Mouse (Mus musculus) midbrain, embryonic 12.5 days (tissue): Measurements from ENCODE around the gene Efcab9. TPM values are rescaled to one million over a fixed set of nuclear protein-coding genes. Genes with fewer than 3 reads are reported as not detected.

Source experiments
- ATAC-seq: fragments of 200-750 bp; cut with Nextera tagmentation; 2 replicates; pipeline ENCODE4 v1.8.0; 2017; ENCODE audit warnings: low read depth, moderate TSS enrichment, moderate library complexity; ENCODE audit not compliant: low FRiP score
- H3K27ac ChIP-seq: fragments of 300-500 bp; sonication (generic); replicated peaks from 2 replicates; pipeline ENCODE4 v1.5.1; 2016; ENCODE audit warnings: mild to moderate bottlenecking
- H3K27me3 ChIP-seq: fragments of 300-500 bp; sonication (generic); 2 replicates; pipeline ENCODE4 v1.6.1; 2016; ENCODE audit warnings: mild to moderate bottlenecking
- H3K36me3 ChIP-seq: fragments of 300-500 bp; sonication (generic); 2 replicates; pipeline ENCODE4 v1.6.1; 2016
- H3K4me1 ChIP-seq: fragments of 300-500 bp; sonication (generic); 2 replicates; pipeline ENCODE4 v1.6.1; 2016
- H3K4me2 ChIP-seq: fragments of 300-500 bp; sonication (generic); replicated peaks from 2 replicates; pipeline ENCODE4 v1.6.1; 2016; ENCODE audit warnings: mild to moderate bottlenecking, moderate library complexity
- H3K4me3 ChIP-seq: fragments of 300-500 bp; sonication (generic); 2 replicates; pipeline ENCODE4 v1.5.1; 2016; ENCODE audit warnings: mild to moderate bottlenecking
- H3K9ac ChIP-seq: fragments of 300-500 bp; sonication (generic); replicated peaks from 2 replicates; pipeline ENCODE4 v1.6.1; 2016; ENCODE audit warnings: mild to moderate bottlenecking, moderate library complexity
- H3K9me3 ChIP-seq: fragments of 300-500 bp; sonication (generic); 2 replicates; pipeline ENCODE4 v1.6.1; 2016; ENCODE audit warnings: mild to moderate bottlenecking
- WGBS: fragments of 180-500 bp; shearing (Covaris S2); methylation state at CpG from one replicate; pipeline ENCODE4 v1.1.7; 2016; 5-methylcytosine and 5-hydroxymethylcytosine counted together
- polyA plus RNA-seq: library from polyadenylated mRNA; unstranded; fragments of >200 nt; fragmentation: Nextera tagmentation; extraction: Ambion mirVana; gene quantifications from 2 replicates; pipeline ENCODE4 v1.2.1, GENCODE M21; 2016

Efcab9 gene
- polyA plus RNA-seq, 1 experiment from 2014 or later, result 0.89 TPM

DNA sequence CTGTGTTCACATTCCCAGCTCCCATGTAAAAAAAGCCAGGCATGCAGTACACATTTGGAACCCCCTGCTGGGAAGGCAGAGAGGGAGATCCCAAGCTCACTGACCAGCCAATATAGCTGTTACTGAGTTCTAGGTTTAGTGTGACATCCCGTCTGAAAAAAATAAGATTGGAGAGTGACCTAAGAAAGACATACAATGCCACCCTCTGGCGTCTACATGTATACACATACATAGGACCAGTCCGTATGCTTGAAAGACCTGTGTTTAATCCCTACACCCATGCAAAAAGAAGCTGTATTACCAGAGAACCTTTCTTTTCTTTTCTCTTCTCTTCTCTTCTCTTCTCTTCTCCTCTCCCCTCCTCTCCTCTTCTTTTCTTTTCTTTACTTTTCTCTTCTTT, 46.6 kb downstream of the Efcab9 start:
- Histone ChIP-seq H3K9ac (no peak overlapping the region), H3K27me3 (no peaks in the 10 kb centered on the region), H3K36me3 (no peaks in the 10 kb centered on the region; the same call in 1 of the 2 replicates), H3K4me3 (no peak overlapping the region), H3K27ac (no peak overlapping the region), H3K9me3 (no peaks in the 10 kb centered on the region), H3K4me2 (no peak overlapping the region), H3K4me1 (0 out of 2 replicates have a peak, but pooled peaks cover 2% of the 10 kb centered on the region)
- ATAC-seq, result no peak
- 70% methylated on average over 3 of the region's 3 CpGs for WGBS

DNA sequence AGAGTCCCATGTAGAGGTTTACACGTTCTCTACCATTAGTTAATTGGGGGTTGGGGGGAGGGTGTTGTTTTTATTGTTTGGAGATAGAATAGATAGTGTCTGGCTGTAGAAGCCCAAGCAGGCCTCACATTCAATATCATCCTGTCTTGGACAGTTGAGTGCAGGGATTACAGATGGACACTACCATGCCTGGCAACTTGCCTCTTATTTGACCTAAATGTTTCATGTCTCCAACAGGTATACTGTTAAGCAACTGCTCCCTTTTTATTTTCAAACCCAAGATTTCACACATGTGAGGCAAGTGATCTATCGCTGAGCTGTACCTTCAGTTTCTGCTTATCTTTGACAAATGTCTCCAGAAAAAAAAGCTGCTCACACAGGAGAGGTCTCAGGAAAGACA, 50.4 kb downstream of the Efcab9 start:
- WGBS, result 88% methylated on average over 2 of the region's 2 CpGs
- Histone ChIP-seq H3K36me3 (no peaks in the 10 kb centered on the region; the same call in 1 of the 2 replicates), H3K27me3 (no peaks in the 10 kb centered on the region)

DNA sequence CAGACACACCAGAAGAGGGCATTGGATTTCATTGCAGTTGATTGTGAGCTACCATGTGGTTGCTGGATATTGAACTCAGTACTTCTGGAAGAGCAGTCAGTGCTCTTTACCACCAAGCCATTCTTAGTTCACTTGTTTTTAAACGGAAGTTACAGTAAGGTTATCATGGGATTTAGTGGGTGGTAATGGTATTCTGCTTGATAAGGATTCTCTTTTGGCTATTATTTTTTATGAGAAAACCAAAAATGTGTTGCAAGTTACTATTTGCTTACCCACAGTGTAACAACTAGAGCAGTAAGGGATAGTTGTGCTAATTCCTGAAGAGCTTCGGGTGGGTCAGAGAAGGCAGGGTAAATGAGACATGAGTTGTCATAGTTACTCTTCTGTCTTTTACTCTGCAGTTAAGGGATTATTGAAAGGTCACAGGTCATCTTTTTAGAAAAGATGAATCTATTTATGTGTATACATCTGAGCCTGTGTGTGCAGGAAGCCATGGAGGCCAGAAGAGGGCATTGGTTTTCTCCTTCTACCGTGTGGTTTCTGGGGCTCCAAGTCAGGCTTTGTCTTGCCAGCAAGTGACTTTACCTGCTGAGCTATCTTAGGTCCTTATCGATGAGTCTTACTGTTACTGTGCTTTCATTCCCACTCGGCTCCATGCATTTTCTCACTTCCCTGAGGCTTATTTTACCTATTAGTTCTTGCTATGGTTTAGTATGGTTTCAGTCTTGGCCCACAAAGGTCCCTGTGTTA, 56.2 kb downstream of the Efcab9 start:
- no peaks in the 10 kb centered on the region for H3K36me3 ChIP-seq
- H3K27ac ChIP-seq, result no peak overlapping the region
- H3K27me3 ChIP-seq, result no peaks in the 10 kb centered on the region
- H3K4me2 ChIP-seq, result no peak overlapping the region
- ATAC-seq, result no peak
- H3K9ac ChIP-seq, result no peak overlapping the region
- 79% methylated on average over 5 of the region's 5 CpGs for WGBS
- H3K4me1 ChIP-seq, result no peaks in the 10 kb centered on the region
- H3K9me3 ChIP-seq, result no peaks in the 10 kb centered on the region
- no peak overlapping the region for H3K4me3 ChIP-seq

More for the DNA sequence above, 50.4 kb downstream of the Efcab9 start:
- no peak for ATAC-seq
- Histone ChIP-seq H3K4me1 (no peaks in the 10 kb centered on the region), H3K4me3 (no peak overlapping the region), H3K4me2 (no peak overlapping the region), H3K9ac (no peak overlapping the region), H3K27ac (no peak overlapping the region), H3K9me3 (no peaks in the 10 kb centered on the region)

DNA sequence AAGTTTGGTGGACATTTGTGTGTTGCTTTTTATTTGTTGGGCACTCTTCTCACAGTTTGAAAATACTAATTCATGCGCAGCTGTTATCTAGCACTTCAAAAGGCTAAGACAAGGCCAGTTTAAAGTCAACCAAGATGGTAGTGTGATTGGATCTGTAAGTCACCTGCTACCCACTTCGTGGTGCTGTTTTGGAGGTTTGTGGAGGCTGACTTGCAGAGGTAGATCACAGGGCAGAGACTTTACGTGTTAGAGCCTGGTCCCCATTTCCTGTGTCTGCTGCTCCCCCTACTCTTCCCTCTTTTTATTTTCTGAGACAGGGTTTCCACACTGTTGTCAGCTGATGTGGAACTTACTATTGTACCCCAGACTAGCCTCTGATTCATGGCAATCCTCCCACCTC, 57.2 kb downstream of the Efcab9 start:
- H3K27ac ChIP-seq, result no peak overlapping the region
- H3K4me3 ChIP-seq, result no peak overlapping the region
- no peaks in the 10 kb centered on the region for H3K4me1 ChIP-seq
- no peaks in the 10 kb centered on the region for H3K27me3 ChIP-seq
- H3K9me3 ChIP-seq, result no peaks in the 10 kb centered on the region
- ATAC-seq, result no peak
- WGBS, result 95% methylated on average over 3 of the region's 3 CpGs
- H3K36me3 ChIP-seq, result no peaks in the 10 kb centered on the region
- H3K9ac ChIP-seq, result no peak overlapping the region
- H3K4me2 ChIP-seq, result no peak overlapping the region

Other genes starting within 250 kb of the Efcab9 start
- 2,872 and 3,406 TPM in 2 replicates for gene Hba-a1, start 248.6 kb downstream of the Efcab9 start, polyA plus RNA-seq
- gene Hbq1b, start 245.1 kb downstream of the Efcab9 start, polyA plus RNA-seq, result 3.4 and 4.3 TPM in 2 replicates
- gene Hba-a2, start 235.6 kb downstream of the Efcab9 start, polyA plus RNA-seq, result 6,134 and 7,278 TPM in 2 replicates
- 0.75 and 0.92 TPM in 2 replicates for gene Hbq1a, start 232.0 kb downstream of the Efcab9 start, polyA plus RNA-seq
- 30.0 and 30.7 TPM in 2 replicates for gene Sh3pxd2b, start 184.3 kb downstream of the Efcab9 start, polyA plus RNA-seq
- gene Ubtd2, start 76.7 kb downstream of the Efcab9 start, polyA plus RNA-seq, result 66.3 and 67.2 TPM in 2 replicates
- gene Stk10, start 1.2 kb upstream of the Efcab9 start, polyA plus RNA-seq, result 1.8 TPM in 2 replicates
- gene Fbxw11, start 110.6 kb upstream of the Efcab9 start, polyA plus RNA-seq, result 110 and 115 TPM in 2 replicates